Mouse (Mus musculus) MEL (cell line): ENCODE measurements around the gene Prss46.

Source experiments
- CTCF ChIP-seq, 3 experiments: IDR thresholded peaks in 2 of 3; conservative IDR thresholded peaks in 1 of 3; 2 replicates each; pipeline ENCODE4 v1.5.1; 2011 to 2012; ENCODE audit warnings: low read length in 3 of 3, low read depth in 2 of 3, mild to moderate bottlenecking in 2 of 3, improper control_type of control experiment in 1 of 3, inconsistent platforms in 1 of 3, mixed read lengths in 1 of 3, moderate library complexity in 1 of 3; ENCODE audit not compliant: control insufficient read depth in 1 of 3, insufficient read depth in 1 of 3, poor library complexity in 1 of 3, severe bottlenecking in 1 of 3
- EP300 ChIP-seq, 2 experiments: IDR thresholded peaks; 2 replicates each; pipeline ENCODE4 v1.6.1; 2011; ENCODE audit warnings: improper control_type of control experiment in 2 of 2, low read length in 2 of 2, low read depth in 1 of 2, mild to moderate bottlenecking in 1 of 2
- MAZ ChIP-seq: IDR thresholded peaks from 2 replicates; pipeline ENCODE4 v1.6.1; 2012; ENCODE audit warnings: low read depth, mild to moderate bottlenecking, inconsistent platforms, low read length, improper control_type of control experiment
- MXI1 ChIP-seq: IDR thresholded peaks from 2 replicates; pipeline ENCODE4 v1.6.1; 2011; ENCODE audit warnings: mild to moderate bottlenecking, low read depth, low read length, improper control_type of control experiment
- POLR2A ChIP-seq, 2 experiments: IDR thresholded peaks; 2 replicates each; pipeline ENCODE4 v1.6.1; 2011 to 2012; ENCODE audit warnings: low read length in 2 of 2, mild to moderate bottlenecking in 2 of 2, control low read depth in 1 of 2, improper control_type of control experiment in 1 of 2, low read depth in 1 of 2, moderate library complexity in 1 of 2; ENCODE audit not compliant: control insufficient read depth in 1 of 2, insufficient read depth in 1 of 2, poor library complexity in 1 of 2
- TAL1 ChIP-seq: IDR thresholded peaks from 2 replicates; pipeline ENCODE4 v1.6.1; 2012; ENCODE audit warnings: mild to moderate bottlenecking, inconsistent platforms, low read length, moderate library complexity, mixed read lengths
- ZMIZ1 ChIP-seq: IDR thresholded peaks from 2 replicates; pipeline ENCODE4 v1.6.1; 2012; ENCODE audit warnings: low read depth, mild to moderate bottlenecking, inconsistent platforms, low read length, improper control_type of control experiment, moderate library complexity

DNA sequence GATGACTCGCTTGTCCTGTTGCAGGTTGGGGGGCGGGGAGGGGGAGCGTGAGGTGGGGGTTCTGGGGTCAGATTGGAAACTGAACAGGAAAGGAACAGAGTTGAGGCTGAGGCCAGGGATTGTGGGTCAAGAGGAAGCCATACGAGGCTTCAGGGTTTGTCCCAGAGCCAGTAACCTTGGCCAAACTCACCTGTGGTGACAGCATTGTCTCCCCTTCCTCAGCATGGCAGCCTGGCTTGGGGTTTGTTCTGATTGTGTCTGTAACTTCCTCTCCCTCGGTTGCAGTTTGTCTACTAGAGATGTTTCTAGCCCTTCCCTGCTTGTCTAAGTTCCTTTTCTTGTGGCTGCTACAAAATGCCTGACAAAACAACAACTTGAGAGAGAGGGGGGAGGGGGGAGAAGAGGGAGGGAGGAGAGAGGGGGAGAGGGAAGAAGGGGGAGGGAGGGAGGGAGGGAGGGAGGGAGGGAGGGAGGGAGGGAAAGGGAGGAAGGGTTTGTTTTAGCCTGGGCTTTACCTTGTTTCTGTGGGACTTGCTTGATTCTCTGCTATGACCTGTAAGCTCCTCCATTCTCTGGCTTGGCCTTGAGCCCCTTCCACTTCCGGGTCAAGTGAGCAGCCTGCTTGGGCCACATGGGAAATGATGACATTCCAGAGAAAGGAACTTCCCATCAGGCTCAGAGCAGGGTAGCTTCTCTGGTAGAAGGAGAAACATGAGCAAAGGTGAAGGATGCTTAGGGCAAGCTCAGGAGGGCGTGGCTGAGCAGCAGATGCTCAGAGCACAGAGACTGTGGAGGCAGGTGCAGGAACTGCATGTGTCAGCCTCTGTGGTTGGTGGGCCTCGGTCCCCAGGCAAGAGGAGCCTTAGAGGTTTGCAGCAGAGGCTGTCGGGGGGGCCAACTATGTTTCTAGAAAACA, 43.3 kb downstream of the Prss46 start:
- TF ChIP-seq CTCF (IDR thresholded peaks at IDR 0.05 in 2 of 3, conservative IDR thresholded peaks at IDR 0.05 in 1 of 3; ENCODE audit: control insufficient read depth in 1 of 3, insufficient read depth in 1 of 3, low read depth in 2 of 3, low read length in 3 of 3, poor library complexity in 1 of 3, severe bottlenecking in 1 of 3) (no peak), ZMIZ1 (no peak), TAL1 (no peak), EP300 (IDR thresholded peaks at IDR 0.05; ENCODE audit: low read depth in 1 of 2, low read length in 2 of 2) (no peak), POLR2A (IDR thresholded peaks at IDR 0.05; ENCODE audit: control insufficient read depth in 1 of 2, insufficient read depth in 1 of 2, low read depth in 1 of 2, low read length in 2 of 2, poor library complexity in 1 of 2) (no peak), MXI1 (no peak), MAZ (no peak)
